Comparison of ENCODE assay signal across 1 mouse cellular context in the genomic region with DNA sequence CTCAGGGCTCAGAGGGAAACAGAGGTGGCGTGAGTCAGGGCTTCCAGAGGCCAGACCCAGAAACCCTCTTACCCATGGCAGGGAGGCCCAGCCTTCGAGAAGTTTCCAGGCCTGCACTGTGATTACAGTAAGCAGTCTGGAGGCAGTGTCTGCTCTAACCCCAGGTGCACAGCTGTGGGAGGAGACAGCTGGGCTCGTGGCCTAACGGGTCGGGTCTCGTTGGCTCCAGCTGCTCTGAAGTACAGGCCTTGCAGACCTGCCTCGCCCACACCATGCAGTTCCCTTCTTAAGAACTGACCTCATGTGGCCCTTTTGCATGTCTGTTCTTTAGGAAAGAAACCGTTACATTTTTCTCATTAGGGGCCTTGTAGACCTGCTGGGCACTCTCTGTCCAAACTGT.
TF ChIP-seq lines count a peak whose summit lies in the region.

No protein-coding gene starts in this region.

TF ChIP-seq in CH12.LX, 34 proteins besides CTCF, POLR2A, EP300 and RAD21 (continued from another document):
- peak; percentile 91 for TF ChIP-seq MEF2A (IDR thresholded peaks at IDR 0.05; ENCODE audit: borderline replicate concordance, low read depth, low read length)
- TF ChIP-seq BHLHE40 (IDR thresholded peaks at IDR 0.05; ENCODE audit: low read depth, low read length) = peak; percentile 91
- TF ChIP-seq E2F4 (IDR thresholded peaks at IDR 0.05; ENCODE audit: insufficient replicate concordance, low read depth, low read length) = 0 out of 2 replicates have a peak, but pooled peaks have one; percentile 11
- peak; percentile 92 for TF ChIP-seq MYC (IDR thresholded peaks at IDR 0.05; ENCODE audit: low read depth, low read length)
- TF ChIP-seq CHD2 (IDR thresholded peaks at IDR 0.05; ENCODE audit: low read length) = peak; percentile 55; the same call in 1 of the 2 replicates
- peak; percentile 90 for TF ChIP-seq MXI1 (IDR thresholded peaks at IDR 0.05; ENCODE audit: low read depth, low read length)
- peak; percentile 46; the same call in 1 of the 2 replicates for TF ChIP-seq HCFC1 (IDR thresholded peaks at IDR 0.05; ENCODE audit: low read depth, low read length)
TF ChIP-seq in CH12.LX: peak in this region for 22.
